Mouse (Mus musculus): Measurements from ENCODE around the gene Gm17657.

Gm17657 gene

DNA sequence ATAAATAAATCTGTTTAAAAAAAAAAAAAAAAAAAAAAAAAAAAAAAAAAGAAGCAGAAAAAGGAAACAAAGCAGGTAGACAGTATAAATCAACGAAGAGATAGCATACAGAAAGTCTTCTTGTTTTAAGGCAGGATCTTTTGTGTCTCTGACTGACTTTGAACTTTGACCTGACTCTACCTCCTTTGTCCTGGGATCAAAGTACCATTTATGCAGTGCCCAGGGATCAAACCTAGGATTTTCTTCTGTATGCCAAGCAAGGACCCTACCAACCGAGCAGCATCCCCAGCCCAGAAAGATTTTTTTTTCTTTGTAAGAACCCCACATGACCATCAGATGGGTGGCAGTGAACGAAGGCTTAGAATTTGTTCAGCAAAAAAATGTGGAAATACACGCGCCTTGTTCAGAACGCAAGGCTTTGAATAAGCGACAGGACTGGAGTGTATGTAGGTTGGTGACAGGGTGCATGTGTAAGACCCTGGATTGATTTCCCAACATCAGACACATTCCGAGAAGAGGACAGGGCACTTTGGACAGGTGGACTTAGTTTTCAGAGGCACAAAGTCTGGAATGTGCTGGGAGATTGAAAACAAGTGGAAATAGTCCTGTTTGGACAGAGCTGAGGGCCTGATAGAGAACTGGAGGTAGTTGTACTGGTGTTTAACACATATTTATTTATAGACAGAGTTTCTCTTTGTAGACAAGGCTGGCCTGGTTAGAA is 61.0 kb downstream of the Gm17657 start:
- no peak for DNase-seq (ENCODE audit: low spot score)

DNA sequence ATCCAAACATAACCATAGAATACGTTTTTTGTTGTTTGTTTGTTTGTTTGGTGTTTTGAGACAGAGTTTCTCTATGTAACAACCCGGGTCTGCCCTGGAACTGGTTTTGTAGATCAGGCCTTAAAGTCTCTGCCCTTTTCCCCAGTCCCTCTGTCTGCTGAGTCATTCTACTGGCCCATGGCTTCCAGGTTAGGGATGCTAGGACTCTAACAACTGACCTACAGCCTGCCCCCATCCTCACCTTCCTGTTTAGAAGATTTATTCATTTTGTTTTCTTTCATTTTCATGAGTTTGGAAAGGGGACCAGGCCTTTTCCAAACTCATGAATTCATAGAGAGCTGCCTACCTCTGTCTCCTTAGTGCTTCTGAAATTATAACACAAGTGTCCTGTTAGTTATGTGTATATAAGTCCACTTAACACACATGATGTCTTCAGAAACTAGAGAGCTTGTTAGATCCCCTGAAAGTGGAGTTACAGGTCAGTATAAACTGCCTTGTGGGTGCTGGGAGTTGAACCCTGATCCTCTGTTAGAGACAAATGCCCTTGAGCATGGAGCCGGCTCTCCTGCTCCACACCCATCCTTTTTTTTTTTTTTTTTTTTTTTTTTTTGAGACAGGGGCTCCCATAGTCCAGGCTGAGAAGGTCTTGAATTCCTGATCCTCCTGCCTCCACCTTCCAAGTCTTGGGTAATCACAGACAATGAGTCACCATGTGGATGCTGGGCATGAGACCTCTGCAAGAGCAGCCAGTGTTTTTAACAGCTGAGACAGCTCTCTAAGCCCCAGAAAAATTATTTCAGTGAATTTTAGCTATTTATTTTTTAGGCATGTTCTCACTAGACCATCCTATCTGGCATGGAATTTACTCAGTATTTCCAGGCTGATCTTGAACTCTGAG is 63.9 kb downstream of the Gm17657 start:
- DNase-seq (ENCODE audit: low spot score): no peak

- no peak for DNase-seq (ENCODE audit: low spot score)
These were observed 65.0 kb downstream of the Gm17657 start for GRCm38 (mm10) chr17:29484431-29484830.

DNA sequence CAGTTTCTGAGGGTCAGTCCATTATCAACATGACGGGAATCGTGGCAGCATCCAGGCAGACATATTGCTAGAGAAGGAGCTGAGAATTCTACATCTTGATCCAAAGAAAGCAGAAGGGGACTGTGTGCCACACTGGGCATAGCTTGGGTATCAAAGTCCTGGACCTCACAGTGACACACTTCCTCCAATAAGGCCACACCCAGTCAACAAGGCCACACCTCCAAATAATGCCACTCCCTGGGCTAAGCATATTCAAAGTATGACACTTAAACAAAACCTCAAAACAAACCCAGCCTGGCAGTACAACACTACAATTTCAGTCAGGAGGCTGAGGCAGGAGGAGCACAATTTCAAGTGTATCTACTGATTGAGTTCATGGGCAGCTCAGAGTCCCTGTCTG is 66.2 kb downstream of the Gm17657 start:
- no peak for DNase-seq (ENCODE audit: low spot score)

GRCm38 (mm10) chr17:29482632-29483031 is 66.8 kb downstream of the Gm17657 start:
- no peak for DNase-seq (ENCODE audit: low spot score)

DNA sequence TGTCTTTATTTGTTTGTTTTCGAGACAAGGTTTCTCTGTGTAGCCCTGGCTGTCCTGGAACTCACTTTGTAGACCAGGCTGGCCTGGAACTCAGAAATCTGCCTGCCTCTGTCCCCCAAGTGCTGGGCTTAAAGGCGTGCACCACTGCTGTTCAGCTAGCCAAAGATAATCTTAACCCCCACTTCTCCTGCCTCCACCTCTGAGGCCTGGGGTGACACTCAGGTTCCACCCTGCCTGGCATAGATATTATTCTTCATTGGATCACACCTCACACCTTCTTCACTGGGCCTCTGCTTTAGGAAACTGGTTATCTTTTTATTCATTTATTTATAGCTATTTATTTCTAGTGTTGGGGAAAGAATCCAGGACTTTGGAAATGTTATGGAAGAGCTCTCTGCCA is 69.2 kb downstream of the Gm17657 start:
- DNase-seq (ENCODE audit: low spot score): no peak

DNA sequence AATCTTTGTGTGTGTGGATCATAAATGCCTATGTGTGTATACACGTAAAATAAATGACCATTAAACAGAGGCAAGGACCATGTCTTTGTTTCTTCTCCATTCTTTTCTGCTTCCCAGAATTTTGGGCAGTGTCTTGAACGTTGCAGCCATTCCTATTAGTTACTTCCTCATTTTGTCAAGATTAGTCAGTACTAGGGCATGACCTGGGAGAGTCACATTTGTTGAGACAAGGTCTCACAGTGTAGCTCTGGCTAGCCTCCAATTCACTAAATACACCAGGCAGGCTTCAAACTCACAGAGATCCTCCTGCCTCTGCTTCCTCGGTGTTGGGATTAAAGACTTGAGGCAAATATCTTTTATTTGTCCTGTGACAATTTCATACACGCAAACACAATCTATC is 71.2 kb downstream of the Gm17657 start:
- DNase-seq (ENCODE audit: low spot score): no peak

DNA sequence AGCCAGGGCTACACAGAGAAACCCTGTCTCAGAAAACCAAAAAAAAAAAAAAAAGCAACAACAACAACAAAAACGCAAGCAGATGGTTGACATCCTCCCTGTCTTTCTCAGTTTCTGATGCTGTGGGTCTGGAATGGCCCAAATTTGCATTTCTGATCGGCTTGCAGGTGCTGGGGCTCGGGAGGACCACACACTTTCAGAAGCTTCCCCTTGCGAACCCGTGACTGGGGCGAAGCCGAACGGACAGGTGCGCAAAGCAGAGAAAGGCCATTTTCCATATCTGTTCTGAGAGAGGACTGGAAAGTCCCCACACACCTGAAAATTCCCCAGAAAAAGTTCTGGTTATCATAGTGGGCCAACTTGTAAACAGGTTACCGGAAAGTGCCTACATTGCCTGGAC is 72.1 kb downstream of the Gm17657 start:
- DNase-seq (ENCODE audit: low spot score): no peak

- DNase-seq (ENCODE audit: low spot score): no peak
These were observed 73.0 kb downstream of the Gm17657 start for GRCm38 (mm10) chr17:29476461-29476860.

- no peak for DNase-seq (ENCODE audit: low spot score)
These were observed 74.3 kb downstream of the Gm17657 start for GRCm38 (mm10) chr17:29475142-29475541.

- no peak for DNase-seq (ENCODE audit: low spot score)
These were observed 75.4 kb downstream of the Gm17657 start for GRCm38 (mm10) chr17:29474036-29474435.

DNA sequence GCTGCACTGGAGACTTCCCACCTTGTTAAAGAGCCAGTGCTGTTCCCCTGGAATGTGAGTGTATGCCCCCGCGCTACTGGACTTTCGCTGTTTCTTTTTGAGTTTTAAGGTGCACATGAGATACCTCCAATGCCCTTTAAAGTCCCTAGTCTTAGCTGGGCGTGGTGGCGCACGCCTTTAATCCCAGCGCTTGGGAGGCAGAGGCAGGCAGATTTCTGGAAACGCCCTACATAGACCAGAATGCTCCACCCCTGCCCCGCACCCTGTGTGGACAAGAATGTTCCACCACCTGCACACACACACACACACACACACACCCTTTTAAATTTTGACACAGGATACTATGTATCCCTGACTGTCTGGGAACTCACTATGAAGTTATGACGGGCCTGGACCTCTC is 76.0 kb downstream of the Gm17657 start:
- no peak for DNase-seq (ENCODE audit: low spot score)
